Mouse (Mus musculus) T-cell, adult 66 days (primary cell): ENCODE results near the gene Rmnd1. TPM values are rescaled to one million over a fixed set of nuclear protein-coding genes. Genes with fewer than 3 reads are reported as not detected.

Experiments used
- total RNA-seq, 2 experiments: library from RNA; stranded (reverse); gene quantifications; 3 replicates in 1 of 2; 4 replicates in 1 of 2; pipeline ENCODE4 v1.2.4; 2023

Rmnd1 gene
- total RNA-seq = 10 to 100 TPM; 38.6 to 39.2 TPM

DNA sequence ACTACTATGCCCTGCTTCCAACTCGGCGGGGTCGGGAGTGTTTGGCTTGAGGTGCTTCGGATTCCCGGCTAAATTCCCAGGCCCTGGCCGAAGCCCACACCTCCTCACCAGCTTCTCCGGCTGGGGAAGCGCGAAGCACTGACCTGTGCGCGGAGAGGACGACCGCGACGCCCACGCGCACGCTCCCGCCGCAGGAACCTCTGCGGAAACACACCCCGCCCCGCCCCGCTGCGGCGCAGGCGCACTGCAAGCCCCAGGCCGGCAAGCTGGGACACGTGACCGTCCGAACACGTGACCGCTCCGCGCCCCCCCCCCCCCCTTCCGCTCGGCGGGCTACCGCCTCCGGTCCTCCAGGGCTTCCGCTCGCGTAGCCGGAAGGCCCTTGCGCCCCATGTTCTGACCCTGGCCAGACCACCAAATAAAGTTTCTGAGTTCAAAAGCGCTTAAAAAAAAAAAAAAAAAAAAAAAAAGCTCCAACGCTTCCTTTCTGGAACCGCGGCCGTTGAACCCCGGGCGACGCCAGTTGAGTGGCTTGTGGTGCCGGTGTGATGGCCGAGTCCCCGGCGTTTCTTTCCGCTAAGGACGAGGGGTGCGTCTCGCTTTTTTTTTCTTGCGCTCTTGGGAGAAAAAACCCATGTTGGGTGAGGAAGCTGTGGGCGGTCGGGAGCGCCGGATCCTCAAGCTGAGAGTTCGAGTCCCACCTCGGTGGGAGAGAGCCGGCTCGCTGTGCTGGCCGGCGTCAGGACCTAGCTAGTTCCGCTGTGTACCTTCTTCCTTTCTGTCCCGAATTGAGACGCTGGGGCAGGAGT, at the start of gene Rmnd1, which contains the start of gene Armt1:
Rmnd1 (minus strand) TSS at position 266 of the 809 bp plus-strand sequence.
Armt1 (plus strand) TSS at position 345 of the 809 bp plus-strand sequence.

DNA sequence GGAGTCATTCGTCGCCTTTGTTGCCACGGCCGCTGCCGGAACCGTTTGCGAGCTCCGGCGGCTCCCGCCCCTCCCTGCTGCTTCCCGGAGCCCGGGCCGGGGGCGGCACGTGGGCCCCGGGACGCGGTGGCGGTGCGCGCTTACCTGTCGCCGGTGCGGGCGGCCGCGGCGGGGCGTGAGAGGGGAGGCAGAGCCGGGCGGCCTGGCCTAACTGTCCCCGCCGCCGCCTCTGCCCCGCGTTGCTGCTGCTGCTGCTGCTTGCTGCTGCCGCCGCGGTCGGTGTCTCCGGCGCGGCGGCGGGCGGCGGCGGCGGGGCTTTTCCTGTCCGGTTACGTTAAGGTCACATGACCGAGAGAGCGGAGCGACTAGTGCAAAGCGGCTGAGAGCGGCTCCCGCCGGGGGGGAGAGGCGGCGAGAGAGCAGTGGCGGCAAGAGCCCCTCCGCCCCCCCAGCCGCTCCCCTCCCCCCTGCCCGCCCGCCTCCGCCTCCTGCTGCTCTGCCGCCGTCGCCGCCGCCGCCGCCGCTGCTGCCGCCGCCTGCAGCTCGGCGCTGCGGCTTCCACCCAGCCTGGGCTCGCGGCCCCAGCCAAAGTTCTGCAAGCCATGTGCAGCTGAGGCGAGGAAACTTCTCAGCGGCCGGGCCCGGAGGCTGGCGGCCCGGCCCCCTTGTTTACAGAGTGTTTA, 44.3 kb downstream of the Rmnd1 start, which contains the start of gene Zbtb2:
Zbtb2 (minus strand) TSS at position 408 of the 683 bp plus-strand sequence.

Other genes starting within 250 kb of the Rmnd1 start
- gene Akap12, start 166.0 kb downstream of the Rmnd1 start, total RNA-seq = 1 to 10 TPM; 1.8 to 2.3 TPM
- 10 to 100 TPM; 32.0 to 32.4 TPM for gene Zbtb2, start 44.3 kb downstream of the Rmnd1 start, total RNA-seq
- gene Armt1, start 79 bp upstream of the Rmnd1 start, total RNA-seq = 10 to 100 TPM; 20.0 to 20.9 TPM
- gene Ccdc170, start 50.1 kb upstream of the Rmnd1 start, total RNA-seq = under 1 TPM; 0.36 to 0.73 TPM
- gene Esr1, start 179.2 kb upstream of the Rmnd1 start, total RNA-seq = 1 to 10 TPM; 2.5 to 5.0 TPM